Mouse (Mus musculus): ENCODE data around the gene Pira2. TPM values are rescaled to one million over a fixed set of nuclear protein-coding genes. Genes with fewer than 3 reads are reported as not detected.
"Not testable (repeated sequence)": the region's sequence is repeated elsewhere in the genome, so short reads cannot be mapped to it uniquely, and the experiment has no call there.

Gene Pira2
- 2.0 and 2.8 TPM in 2 replicates for polyA plus RNA-seq (2015; fragmentation: Nextera tagmentation; extraction: Ambion mirVana)

GRCm38 (mm10) chr7:3844951-3845350 is at the start of gene Pira2:
Gene Pira2, minus strand, starts transcription at chr7:3845051.
- H3K4me3 ChIP-seq (ENCODE audit: low read depth, low read length); ATAC-seq; H3K4me1 ChIP-seq (ENCODE audit: insufficient read depth); H3K9ac ChIP-seq (replicated peaks); H3K27me3 ChIP-seq (ENCODE audit: insufficient read depth, low read length); DNase-seq; H3K9me3 ChIP-seq (ENCODE audit: low read length); H3K4me2 ChIP-seq (ENCODE audit: low read depth, low read length); H3K27ac ChIP-seq (ENCODE audit: low read depth); H3K36me3 ChIP-seq (replicated peaks; ENCODE audit: insufficient read depth, low read length): not testable (repeated sequence)
- no CpG with 5 or more reads among the region's 2 CpGs for WGBS (ENCODE audit: insufficient replicate concordance)

DNA sequence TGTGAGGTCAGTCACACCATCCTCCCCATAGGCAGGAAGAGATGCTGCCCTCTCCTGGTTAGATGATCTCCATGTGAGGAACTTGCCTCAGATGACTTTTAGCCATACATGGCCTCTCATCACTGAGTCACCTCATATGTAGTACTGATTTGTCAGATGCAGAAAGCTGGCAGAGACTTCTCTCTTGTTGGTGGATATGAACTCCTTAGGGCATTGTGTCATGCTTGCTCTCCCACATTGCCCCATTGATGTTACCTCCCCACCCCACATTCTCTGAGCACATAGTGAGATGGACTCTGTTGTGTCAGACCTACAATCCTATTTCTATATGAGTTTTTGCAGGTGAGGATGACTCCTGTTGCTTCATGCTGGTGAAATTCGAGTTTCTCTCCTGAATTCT is 30.2 kb upstream of the Pira2 start:
- H3K9ac ChIP-seq (replicated peaks); DNase-seq; H3K4me3 ChIP-seq (ENCODE audit: low read depth, low read length); H3K4me1 ChIP-seq (ENCODE audit: insufficient read depth); H3K4me2 ChIP-seq (ENCODE audit: low read depth, low read length); H3K27ac ChIP-seq (ENCODE audit: low read depth); H3K27me3 ChIP-seq (ENCODE audit: insufficient read depth, low read length); ATAC-seq; H3K9me3 ChIP-seq (ENCODE audit: low read length); H3K36me3 ChIP-seq (replicated peaks; ENCODE audit: insufficient read depth, low read length): not testable (repeated sequence)
- WGBS (ENCODE audit: insufficient replicate concordance): no CpG with 5 or more reads among the region's 1 CpGs

- WGBS (ENCODE audit: insufficient replicate concordance): no CpG with 5 or more reads among the region's 1 CpGs
- not testable (repeated sequence) for ATAC-seq; H3K4me2 ChIP-seq (ENCODE audit: low read depth, low read length)
Observed at GRCm38 (mm10) chr7:3837854-3838253, 7.0 kb downstream of the Pira2 start.

GRCm38 (mm10) chr7:3830633-3831032 is 14.2 kb downstream of the Pira2 start:
- not testable (repeated sequence) for H3K36me3 ChIP-seq (replicated peaks; ENCODE audit: insufficient read depth, low read length); DNase-seq; H3K27ac ChIP-seq (ENCODE audit: low read depth); H3K27me3 ChIP-seq (ENCODE audit: insufficient read depth, low read length); H3K9me3 ChIP-seq (ENCODE audit: low read length); H3K4me1 ChIP-seq (ENCODE audit: insufficient read depth); H3K4me3 ChIP-seq (ENCODE audit: low read depth, low read length); ATAC-seq; H3K4me2 ChIP-seq (ENCODE audit: low read depth, low read length); H3K9ac ChIP-seq (replicated peaks)

More at GRCm38 (mm10) chr7:3837854-3838253, 7.0 kb downstream of the Pira2 start:
- H3K27ac ChIP-seq (ENCODE audit: low read depth); H3K4me1 ChIP-seq (ENCODE audit: insufficient read depth); H3K36me3 ChIP-seq (replicated peaks; ENCODE audit: insufficient read depth, low read length); H3K27me3 ChIP-seq (ENCODE audit: insufficient read depth, low read length); H3K9ac ChIP-seq (replicated peaks); H3K4me3 ChIP-seq (ENCODE audit: low read depth, low read length); DNase-seq; H3K9me3 ChIP-seq (ENCODE audit: low read length): not testable (repeated sequence)

DNA sequence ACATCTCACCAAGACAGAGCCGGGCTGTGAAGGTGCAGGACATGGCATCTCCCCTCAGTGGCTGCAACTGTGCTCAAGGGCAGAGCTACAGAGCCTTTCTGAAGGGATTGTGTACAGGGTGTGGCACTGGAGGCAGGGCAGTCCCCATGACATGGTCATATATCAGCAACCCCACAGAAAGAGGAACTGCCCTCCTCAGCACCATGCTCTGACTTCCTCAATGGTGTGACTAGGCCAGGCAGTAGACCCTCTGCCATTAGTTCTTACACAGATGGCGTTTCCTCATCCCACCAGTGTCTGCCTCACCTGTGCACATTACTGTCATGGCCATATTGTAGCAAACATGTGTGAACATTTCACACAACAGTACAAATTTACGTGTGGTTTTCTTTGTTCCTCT is 19.3 kb downstream of the Pira2 start, which contains the start of gene Gm15448:
Gm15448 (minus strand) TSS at position 89 of the 400 bp plus-strand sequence.
- H3K4me2 ChIP-seq (ENCODE audit: low read depth, low read length); ATAC-seq; H3K36me3 ChIP-seq (replicated peaks; ENCODE audit: insufficient read depth, low read length); H3K27ac ChIP-seq (ENCODE audit: low read depth); H3K9me3 ChIP-seq (ENCODE audit: low read length); H3K4me1 ChIP-seq (ENCODE audit: insufficient read depth); H3K27me3 ChIP-seq (ENCODE audit: insufficient read depth, low read length); H3K4me3 ChIP-seq (ENCODE audit: low read depth, low read length); DNase-seq; H3K9ac ChIP-seq (replicated peaks): not testable (repeated sequence)
- 12% methylated on average over 1 of the region's 3 CpGs for WGBS (ENCODE audit: insufficient replicate concordance)

- TF ChIP-seq CTCF (IDR thresholded peaks at IDR 0.05; ENCODE audit: low read depth): peak; percentile 23; the same call in 1 of the 2 replicates
- not testable (repeated sequence) for H3K27ac ChIP-seq (ENCODE audit: low read depth); DNase-seq; H3K4me3 ChIP-seq (ENCODE audit: low read depth, low read length); H3K4me1 ChIP-seq (ENCODE audit: insufficient read depth); H3K9ac ChIP-seq (replicated peaks); H3K9me3 ChIP-seq (ENCODE audit: low read length); H3K36me3 ChIP-seq (replicated peaks; ENCODE audit: insufficient read depth, low read length); H3K4me2 ChIP-seq (ENCODE audit: low read depth, low read length); H3K27me3 ChIP-seq (ENCODE audit: insufficient read depth, low read length); ATAC-seq
Observed at GRCm38 (mm10) chr7:3811912-3812311, 32.9 kb downstream of the Pira2 start.

GRCm38 (mm10) chr7:3802935-3803334 is 41.9 kb downstream of the Pira2 start:
- H3K27me3 ChIP-seq (ENCODE audit: insufficient read depth, low read length); H3K4me3 ChIP-seq (ENCODE audit: low read depth, low read length); H3K4me2 ChIP-seq (ENCODE audit: low read depth, low read length); H3K4me1 ChIP-seq (ENCODE audit: insufficient read depth); ATAC-seq; DNase-seq; H3K27ac ChIP-seq (ENCODE audit: low read depth); H3K36me3 ChIP-seq (replicated peaks; ENCODE audit: insufficient read depth, low read length); H3K9ac ChIP-seq (replicated peaks); H3K9me3 ChIP-seq (ENCODE audit: low read length): not testable (repeated sequence)
- WGBS (ENCODE audit: insufficient replicate concordance): 72% methylated on average over 4 of the region's 4 CpGs

- not testable (repeated sequence) for H3K4me1 ChIP-seq (ENCODE audit: insufficient read depth); H3K27me3 ChIP-seq (ENCODE audit: insufficient read depth, low read length); ATAC-seq
Observed at GRCm38 (mm10) chr7:3799940-3800339, 44.9 kb downstream of the Pira2 start.

GRCm38 (mm10) chr7:3796286-3796685 is 48.6 kb downstream of the Pira2 start:
- H3K4me2 ChIP-seq (ENCODE audit: low read depth, low read length); H3K4me1 ChIP-seq (ENCODE audit: insufficient read depth); ATAC-seq; H3K36me3 ChIP-seq (replicated peaks; ENCODE audit: insufficient read depth, low read length); H3K9me3 ChIP-seq (ENCODE audit: low read length); H3K27ac ChIP-seq (ENCODE audit: low read depth); H3K27me3 ChIP-seq (ENCODE audit: insufficient read depth, low read length); DNase-seq; H3K9ac ChIP-seq (replicated peaks); H3K4me3 ChIP-seq (ENCODE audit: low read depth, low read length): not testable (repeated sequence)

More at GRCm38 (mm10) chr7:3799940-3800339, 44.9 kb downstream of the Pira2 start:
- not testable (repeated sequence) for H3K9me3 ChIP-seq (ENCODE audit: low read length); H3K9ac ChIP-seq (replicated peaks); H3K36me3 ChIP-seq (replicated peaks; ENCODE audit: insufficient read depth, low read length); H3K27ac ChIP-seq (ENCODE audit: low read depth); H3K4me2 ChIP-seq (ENCODE audit: low read depth, low read length); DNase-seq; H3K4me3 ChIP-seq (ENCODE audit: low read depth, low read length)
- WGBS (ENCODE audit: insufficient replicate concordance): 43% methylated on average over 3 of the region's 3 CpGs
